Mouse (Mus musculus) limb, embryonic 10.5 days (tissue): ENCODE measurements around the gene Men1. TPM values are rescaled to one million over a fixed set of nuclear protein-coding genes. Genes with fewer than 3 reads are reported as not detected.

ENCODE experiments used
- DNase-seq: peaks from one replicate; pipeline ENCODE4 v3.0.0-alpha.2; 2017; ENCODE audit warnings: low spot score
- H3K27ac ChIP-seq: fragments of 300-500 bp; sonication (generic); 2 replicates; pipeline ENCODE4 v1.5.1; 2016; ENCODE audit warnings: mild to moderate bottlenecking
- H3K27me3 ChIP-seq: fragments of 300-500 bp; sonication (generic); 2 replicates; pipeline ENCODE4 v1.6.1; 2016; ENCODE audit warnings: low read depth, mild to moderate bottlenecking; ENCODE audit not compliant: poor library complexity, severe bottlenecking
- H3K36me3 ChIP-seq: fragments of 300-500 bp; sonication (generic); 2 replicates; pipeline ENCODE4 v1.6.1; 2016; ENCODE audit warnings: mild to moderate bottlenecking, moderate library complexity
- H3K4me1 ChIP-seq: fragments of 300-500 bp; sonication (generic); 2 replicates; pipeline ENCODE4 v1.6.1; 2016
- H3K4me3 ChIP-seq: fragments of 300-500 bp; sonication (generic); 2 replicates; pipeline ENCODE4 v1.5.1; 2016; ENCODE audit warnings: mild to moderate bottlenecking, moderate library complexity
- H3K9me3 ChIP-seq: fragments of 300-500 bp; sonication (generic); replicated peaks from 2 replicates; pipeline ENCODE4 v1.6.1; 2016; ENCODE audit warnings: mild to moderate bottlenecking
- WGBS: fragments of 180-500 bp; shearing (Covaris S2); methylation state at CpG from one replicate; pipeline ENCODE4 v1.1.7; 2016; 5-methylcytosine and 5-hydroxymethylcytosine counted together
- polyA plus RNA-seq: library from polyadenylated mRNA; unstranded; fragments of >200 nt; fragmentation: Nextera tagmentation; extraction: Ambion mirVana; gene quantifications from 2 replicates; pipeline ENCODE4 v1.2.1, GENCODE M21; 2016

The Men1 gene
- polyA plus RNA-seq, 1 experiment from 2014 or later: 120 TPM

DNA sequence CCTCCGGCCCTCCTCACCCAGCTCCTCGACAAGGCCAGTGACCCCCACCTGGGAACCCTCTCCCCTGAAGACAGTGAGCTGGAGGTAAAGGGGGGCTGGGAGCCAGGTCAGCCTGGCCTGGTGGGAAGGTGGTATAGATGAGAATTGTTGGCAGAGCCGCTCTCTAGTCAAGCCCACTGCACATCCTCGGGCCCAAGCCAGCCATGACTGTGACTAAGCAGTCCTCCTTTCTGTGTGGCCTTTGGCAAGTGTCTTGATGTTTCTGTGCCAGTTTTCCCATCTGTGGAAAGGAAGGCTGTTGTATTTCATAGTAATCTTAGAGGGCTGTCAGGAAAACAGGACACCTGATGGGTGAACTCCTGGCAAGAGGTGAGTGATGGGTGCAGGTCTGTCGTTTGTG is 9.2 kb downstream of the Men1 start:
- Histone ChIP-seq H3K9me3 (no peaks in the 10 kb centered on the region), H3K4me3 (no peak overlapping the region), H3K27ac (no peak overlapping the region), H3K27me3 (no peaks in the 10 kb centered on the region), H3K36me3 (peaks cover 77% of the 10 kb centered on the region), H3K4me1 (peaks cover 49% of the 10 kb centered on the region)
- WGBS: 93% methylated on average over 5 of the region's 5 CpGs
- no peak for DNase-seq

GRCm38 (mm10) chr19:6346023-6346422 is 11.2 kb downstream of the Men1 start:
- Histone ChIP-seq H3K4me1 (peaks cover 54% of the 10 kb centered on the region), H3K27ac (peak overlapping the region; percentile 16; the same call in 1 of the 2 replicates), H3K4me3 (no peak overlapping the region), H3K9me3 (no peaks in the 10 kb centered on the region), H3K36me3 (peaks cover 61% of the 10 kb centered on the region), H3K27me3 (no peaks in the 10 kb centered on the region)
- no peak for DNase-seq
- WGBS: 89% methylated on average over 5 of the region's 5 CpGs

DNA sequence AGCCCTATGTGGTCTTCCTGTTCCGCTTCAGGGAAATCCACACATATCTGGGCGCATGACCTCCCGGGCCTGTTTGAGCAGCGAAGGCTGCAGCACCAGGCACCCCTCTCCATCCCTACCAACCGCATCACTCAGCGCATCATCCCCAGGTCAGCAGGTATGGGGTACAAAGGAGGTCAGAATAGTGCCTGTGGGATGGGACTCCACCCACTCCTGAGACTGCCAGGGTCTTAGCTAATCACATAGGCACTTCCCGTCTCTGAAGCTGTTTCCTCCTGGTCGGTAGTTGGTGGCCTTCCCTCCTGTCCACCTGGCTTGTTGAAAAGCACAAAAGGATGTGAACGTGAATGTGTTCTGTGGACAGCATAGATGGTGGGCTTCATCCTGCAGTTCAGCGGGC is 11.9 kb downstream of the Men1 start:
- WGBS: 91% methylated on average over 10 of the region's 10 CpGs

GRCm38 (mm10) chr19:6347615-6348014 is 12.8 kb downstream of the Men1 start:
- Histone ChIP-seq H3K36me3 (peaks cover 61% of the 10 kb centered on the region), H3K4me3 (no peak overlapping the region), H3K27ac (no peak overlapping the region), H3K4me1 (peaks cover 44% of the 10 kb centered on the region), H3K27me3 (no peaks in the 10 kb centered on the region), H3K9me3 (no peaks in the 10 kb centered on the region)
- WGBS: 89% methylated on average over 4 of the region's 4 CpGs
- DNase-seq: no peak

More for the DNA sequence above, 11.9 kb downstream of the Men1 start:
- Histone ChIP-seq H3K27me3 (no peaks in the 10 kb centered on the region), H3K27ac (no peak overlapping the region), H3K4me3 (no peak overlapping the region), H3K9me3 (no peaks in the 10 kb centered on the region), H3K4me1 (peaks cover 53% of the 10 kb centered on the region), H3K36me3 (peaks cover 64% of the 10 kb centered on the region)
- DNase-seq: no peak

DNA sequence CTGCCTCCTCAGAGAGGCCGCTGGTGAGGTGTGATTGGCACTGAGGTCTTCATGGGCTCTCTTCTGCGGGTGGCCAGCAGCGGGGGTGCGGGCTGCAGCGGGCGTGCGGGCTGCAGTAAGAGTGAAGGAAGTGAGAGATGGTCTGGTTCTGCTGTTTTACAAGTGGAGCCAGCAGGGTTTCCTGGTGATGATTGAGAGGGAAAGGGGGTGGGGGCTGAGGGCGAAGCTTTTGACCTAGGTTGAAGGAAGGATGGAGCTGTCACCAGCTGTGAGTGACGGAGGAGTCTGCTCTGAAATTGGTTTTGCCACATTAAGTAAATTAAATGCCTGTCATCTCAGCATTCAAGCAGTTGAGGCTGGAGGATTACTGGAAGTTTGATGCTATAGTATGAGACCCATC is 13.9 kb downstream of the Men1 start:
- WGBS: 36% methylated on average over 9 of the region's 9 CpGs
- Histone ChIP-seq H3K9me3 (no peaks in the 10 kb centered on the region), H3K4me1 (peaks cover 40% of the 10 kb centered on the region), H3K27ac (peak overlapping the region; percentile 78), H3K4me3 (peak overlapping the region; percentile 12; the same call in 1 of the 2 replicates), H3K27me3 (no peaks in the 10 kb centered on the region), H3K36me3 (peaks cover 62% of the 10 kb centered on the region)
- DNase-seq: no peak

DNA sequence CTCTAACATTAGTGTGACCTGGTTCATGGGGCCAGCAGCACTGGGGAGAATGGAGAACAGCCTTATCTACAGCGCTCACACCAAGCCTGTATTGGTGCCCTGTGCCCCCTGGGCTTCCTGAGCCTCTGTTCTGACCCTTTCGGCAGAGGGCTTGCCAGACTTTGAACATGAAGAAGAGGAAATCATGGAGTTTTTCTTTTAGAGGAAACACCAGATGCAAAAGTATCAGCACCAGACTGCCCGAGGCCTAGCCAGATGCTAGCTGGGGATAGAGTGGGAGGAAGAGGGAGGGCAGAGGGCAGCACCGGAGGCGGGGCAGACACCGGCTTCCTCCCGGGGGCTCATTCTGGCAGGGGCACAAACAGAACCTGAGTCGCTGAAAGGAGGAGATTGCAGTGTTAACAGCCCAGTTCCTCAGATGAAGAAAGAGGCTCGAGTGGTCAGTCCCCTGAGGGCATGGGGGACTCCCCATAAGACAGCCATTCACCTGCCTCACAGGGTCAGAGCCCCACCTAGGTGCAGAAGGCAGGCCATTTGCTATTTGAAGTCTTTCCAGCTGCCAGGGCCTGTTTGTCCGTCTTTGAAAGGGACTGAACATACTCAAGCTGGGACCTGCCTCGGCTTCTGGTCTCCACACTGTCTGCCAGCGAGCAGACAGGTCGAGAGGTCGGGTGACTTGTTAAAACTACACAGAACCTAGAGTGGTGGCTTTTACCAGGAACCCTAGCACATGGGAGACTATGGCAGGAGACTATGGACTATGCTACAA is 14.6 kb downstream of the Men1 start:
- H3K4me1 ChIP-seq: peaks cover 40% of the 10 kb centered on the region
- peaks cover 62% of the 10 kb centered on the region for H3K36me3 ChIP-seq

GRCm38 (mm10) chr19:6351431-6352106 is 16.8 kb downstream of the Men1 start:
- no peak for DNase-seq
- H3K9me3 ChIP-seq: no peaks in the 10 kb centered on the region
- peak overlapping the region; percentile 38; the same call in 1 of the 2 replicates for H3K27ac ChIP-seq
- peaks cover 36% of the 10 kb centered on the region for H3K4me1 ChIP-seq
- no peak overlapping the region for H3K4me3 ChIP-seq
- WGBS: 78% methylated on average over 14 of the region's 14 CpGs
- no peaks in the 10 kb centered on the region for H3K27me3 ChIP-seq
- peaks cover 50% of the 10 kb centered on the region for H3K36me3 ChIP-seq

More for the DNA sequence above, 14.6 kb downstream of the Men1 start:
- Histone ChIP-seq H3K4me3 (peak overlapping the region; percentile 12; the same call in 1 of the 2 replicates), H3K27ac (peak overlapping the region; percentile 78), H3K27me3 (no peaks in the 10 kb centered on the region), H3K9me3 (no peaks in the 10 kb centered on the region)
- WGBS: 21% methylated on average over 14 of the region's 14 CpGs
- DNase-seq: peak; percentile 60

DNA sequence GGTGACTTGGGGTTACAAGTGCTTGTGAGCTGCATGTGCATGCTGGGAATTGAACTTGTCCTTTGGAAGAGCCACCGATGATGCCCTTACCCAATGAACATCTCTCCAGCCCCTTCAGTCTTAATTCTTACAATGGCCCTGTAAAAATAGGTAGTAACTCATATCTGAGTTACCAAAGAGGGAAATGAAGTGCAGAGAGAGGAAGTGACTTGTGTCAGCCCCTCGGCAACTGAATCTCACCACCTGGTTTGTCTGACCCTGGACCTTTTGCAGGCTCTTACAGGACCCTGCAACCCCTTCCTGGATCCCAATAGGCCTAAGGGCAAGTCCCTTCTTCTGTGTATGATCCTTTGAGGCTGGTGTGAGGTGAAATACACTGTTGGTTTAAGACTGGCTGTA is 17.3 kb downstream of the Men1 start:
- Histone ChIP-seq H3K4me1 (peaks cover 36% of the 10 kb centered on the region), H3K4me3 (no peak overlapping the region), H3K9me3 (no peaks in the 10 kb centered on the region), H3K27ac (no peak overlapping the region), H3K36me3 (peaks cover 45% of the 10 kb centered on the region), H3K27me3 (no peaks in the 10 kb centered on the region)
- WGBS: 89% methylated on average over 2 of the region's 2 CpGs
- no peak for DNase-seq

DNA sequence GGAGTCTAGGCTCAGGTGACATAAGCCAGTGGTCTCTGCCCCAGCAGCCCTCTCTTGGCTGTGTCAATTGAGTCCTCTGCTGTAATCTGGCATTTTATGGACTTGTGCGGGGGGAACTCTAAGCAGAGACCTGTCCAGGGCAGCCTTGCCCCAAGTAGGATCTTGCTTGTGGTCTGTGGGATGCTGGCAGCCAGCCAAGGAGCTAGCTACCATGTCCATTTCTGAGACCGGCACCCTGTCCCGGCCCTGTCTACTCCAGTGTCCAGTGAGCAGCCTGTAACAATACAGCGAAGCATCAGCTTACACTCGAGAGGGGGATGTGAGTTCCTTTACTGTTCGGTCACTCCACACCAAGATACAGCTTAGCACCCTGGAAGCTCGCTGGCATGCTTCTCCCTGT is 19.3 kb downstream of the Men1 start:
- 87% methylated on average over 7 of the region's 7 CpGs for WGBS
- Histone ChIP-seq H3K27ac (no peak overlapping the region), H3K27me3 (no peaks in the 10 kb centered on the region), H3K4me3 (no peak overlapping the region), H3K4me1 (peaks cover 20% of the 10 kb centered on the region), H3K9me3 (no peaks in the 10 kb centered on the region), H3K36me3 (peaks cover 34% of the 10 kb centered on the region)
- DNase-seq: no peak

DNA sequence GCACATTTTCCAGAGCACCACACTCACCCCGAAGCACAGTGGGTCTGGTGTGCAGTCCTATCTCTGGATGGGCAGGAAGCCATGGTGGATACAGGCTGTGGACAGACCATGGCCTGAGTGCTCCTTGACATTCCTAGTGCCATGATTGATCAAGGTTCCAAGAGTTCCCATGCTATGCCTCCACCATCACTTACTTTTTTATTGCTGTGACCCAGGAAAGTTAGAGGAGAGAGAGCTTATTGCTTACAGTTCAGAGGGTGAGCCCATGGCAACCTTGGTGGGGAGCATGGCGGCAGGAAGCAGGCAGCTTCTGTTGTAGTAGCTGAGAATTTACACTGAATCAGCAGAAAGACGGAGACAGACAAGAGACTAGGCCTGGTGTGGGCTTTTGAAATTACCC is 26.5 kb downstream of the Men1 start:
- no peak overlapping the region for H3K27ac ChIP-seq
- no peaks in the 10 kb centered on the region for H3K9me3 ChIP-seq
- WGBS: 93% methylated on average over 3 of the region's 3 CpGs
- H3K4me3 ChIP-seq: no peak overlapping the region
- DNase-seq: no peak
- peaks cover 17% of the 10 kb centered on the region for H3K4me1 ChIP-seq
- H3K27me3 ChIP-seq: no peaks in the 10 kb centered on the region
- peaks cover 26% of the 10 kb centered on the region for H3K36me3 ChIP-seq

DNA sequence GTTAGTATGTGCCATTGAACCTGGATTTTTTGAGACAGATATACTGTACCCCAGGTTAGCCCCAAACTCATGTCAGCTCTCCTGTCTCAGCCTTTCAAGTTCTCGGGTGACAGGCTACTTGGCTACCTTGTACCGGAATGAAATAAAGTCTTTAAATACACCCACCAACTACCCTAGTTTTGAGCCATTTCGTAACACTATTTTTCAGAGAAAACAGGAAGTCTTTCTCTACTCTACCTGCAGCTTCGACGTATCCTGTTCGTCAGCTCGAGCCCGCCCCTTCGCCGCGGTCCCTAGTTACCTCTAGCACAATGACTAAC is 28.3 kb downstream of the Men1 start:
- DNase-seq: no peak
- Histone ChIP-seq H3K4me1 (peaks cover 20% of the 10 kb centered on the region), H3K27ac (peak overlapping the region; percentile 100), H3K36me3 (peaks cover 43% of the 10 kb centered on the region), H3K4me3 (peak overlapping the region; percentile 99), H3K27me3 (no peaks in the 10 kb centered on the region), H3K9me3 (no peaks in the 10 kb centered on the region)
- under 1% methylated on average over 11 of the region's 11 CpGs for WGBS

GRCm38 (mm10) chr19:6363411-6364240 is 28.8 kb downstream of the Men1 start, which contains the start of gene Sf1:
TSS of gene Sf1 (plus strand) at chr19:6363690.
- peak within 1 kb of the TSS; percentile 99 for H3K4me3 ChIP-seq
- peak within 1 kb of the TSS; percentile 100 for H3K27ac ChIP-seq
- no peaks in the 10 kb centered on the region for H3K9me3 ChIP-seq
- under 1% methylated on average over 85 of the region's 85 CpGs for WGBS
- peak; percentile 99 for DNase-seq
- peaks cover 20% of the 10 kb centered on the region for H3K4me1 ChIP-seq
- H3K27me3 ChIP-seq: no peaks in the 10 kb centered on the region
- peaks cover 49% of the 10 kb centered on the region for H3K36me3 ChIP-seq
